Mouse (Mus musculus) urinary bladder, postnatal 25 days (tissue): ENCODE measurements around the gene Cd40.

ENCODE experiments used
- DNase-seq: peaks from one replicate; pipeline ENCODE4 v3.0.0; 2022; ENCODE audit warnings: low spot score

The Cd40 gene

GRCm38 (mm10) chr2:165102920-165103319 is 47.5 kb downstream of the Cd40 start:
- DNase-seq: no peak

- no peak for DNase-seq
These were observed 50.2 kb downstream of the Cd40 start for GRCm38 (mm10) chr2:165105513-165106079.

GRCm38 (mm10) chr2:165106585-165106984 is 51.2 kb downstream of the Cd40 start:
- no peak for DNase-seq

DNA sequence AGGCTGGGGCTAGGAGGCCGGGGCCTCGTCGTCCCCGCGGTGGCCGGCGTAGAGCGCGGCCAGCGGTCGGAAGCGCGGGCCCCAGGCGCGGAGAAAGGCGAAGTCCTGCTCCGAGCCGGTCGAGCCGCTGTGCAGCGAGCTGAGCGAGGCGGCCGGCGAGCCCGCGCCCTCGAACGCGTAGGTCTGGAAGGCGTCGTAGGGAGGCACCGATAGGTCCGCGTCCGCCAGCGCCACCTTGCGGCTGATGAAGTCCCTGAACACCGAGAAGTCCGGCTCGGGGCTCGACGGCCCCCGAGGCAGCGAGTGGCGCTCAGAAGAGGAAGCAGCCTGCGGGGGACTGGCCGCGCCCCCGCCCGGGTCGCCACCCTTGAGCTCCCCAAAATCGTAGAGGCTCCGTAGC is 56.7 kb downstream of the Cd40 start:
- peak; percentile 85 for DNase-seq

- no peak for DNase-seq
These were observed 58.3 kb downstream of the Cd40 start for GRCm38 (mm10) chr2:165113733-165114132.

- DNase-seq: no peak
These were observed 65.3 kb downstream of the Cd40 start for GRCm38 (mm10) chr2:165120765-165121164.

DNA sequence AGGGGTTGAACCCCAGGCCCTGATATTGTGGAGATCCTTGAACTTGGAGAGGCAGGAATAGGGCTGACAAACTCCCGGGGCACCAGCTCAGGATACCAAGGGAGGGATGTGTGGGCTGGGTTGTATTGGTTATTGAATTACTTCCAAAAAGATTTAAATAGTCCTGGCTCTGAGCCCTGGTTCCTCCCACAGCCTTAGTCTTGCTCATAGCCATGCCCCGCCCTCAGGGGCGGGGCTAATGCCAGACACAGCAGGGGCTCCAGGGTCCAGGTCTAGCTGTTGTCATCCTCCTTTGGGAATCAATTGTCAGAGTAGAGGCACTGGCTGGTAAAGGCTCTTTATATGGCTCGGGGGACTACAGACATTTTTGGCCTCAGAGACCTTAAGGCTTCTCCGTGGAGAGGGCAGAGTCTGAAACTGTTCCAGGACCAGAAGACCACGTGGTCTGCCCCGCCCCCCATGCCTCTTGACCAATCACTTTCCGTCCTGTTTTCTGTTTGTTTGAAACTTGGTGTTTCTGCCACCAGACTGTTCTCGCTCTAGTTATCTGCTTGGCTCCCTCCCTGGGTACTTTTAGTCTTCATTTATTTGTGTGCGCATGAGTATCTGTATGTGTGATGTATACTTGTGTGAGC is 65.9 kb downstream of the Cd40 start:
- no peak for DNase-seq
